In genomic region chr12:35192426-35192769, GRCm38 (mm10) we compare ENCODE assay signal across 9 mouse cellular contexts.
DNase-seq lines count a peak whose midpoint lies in the region; ATAC-seq and TF ChIP-seq lines count a peak whose summit lies in the region.
"Had no signal": no experiment of that assay in that cellular context is flagged by ENCODE, and none has a peak within 500 bp of the region (broad histone marks: within the 10 kb centered on the region; RNA-seq: fewer than 3 reads in every experiment).

No protein-coding gene starts in this region.

- H3K4me1 ChIP-seq in heart, postnatal 0 days (ENCODE audit: control insufficient read depth, insufficient read depth): 0 out of 2 replicates have a peak, but pooled peaks cover 3% of the 10 kb centered on the region
- H3K4me1 ChIP-seq in embryonic facial prominence, embryonic 14.5 days (ENCODE audit: control insufficient read depth, insufficient read depth, low read length): peaks cover 2% of the 10 kb centered on the region; the same call in 1 of the 2 replicates
- H3K4me1 ChIP-seq in intestine, embryonic 15.5 days (replicated peaks): no peaks in the 10 kb centered on the region
- no peaks in the 10 kb centered on the region for H3K4me1 ChIP-seq in neural tube, embryonic 12.5 days

- H3K9me3 ChIP-seq in heart, postnatal 0 days (replicated peaks; ENCODE audit: control insufficient read depth, low read length): no peaks in the 10 kb centered on the region
- no peaks in the 10 kb centered on the region for H3K9me3 ChIP-seq in embryonic facial prominence, embryonic 14.5 days (ENCODE audit: control insufficient read depth, low read length)
- H3K9me3 ChIP-seq in intestine, embryonic 15.5 days: no peaks in the 10 kb centered on the region
- no peaks in the 10 kb centered on the region for H3K9me3 ChIP-seq in neural tube, embryonic 12.5 days

- TF ChIP-seq EP300 in heart, postnatal 0 days (IDR thresholded peaks at IDR 0.05; ENCODE audit: low read depth): no peak

- no peak for TF ChIP-seq CTCF in heart, postnatal 0 days (IDR thresholded peaks at IDR 0.05; ENCODE audit: low read depth)
- no peak for TF ChIP-seq CTCF in left cerebral cortex, adult 2 months (IDR thresholded peaks at IDR 0.05)

- ATAC-seq in heart, postnatal 0 days (ENCODE audit: insufficient read depth, low read depth): no peak
- ATAC-seq in embryonic facial prominence, embryonic 14.5 days (ENCODE audit: low read depth): peak; percentile 68; the same call in 1 of the 2 replicates
- ATAC-seq in intestine, embryonic 15.5 days: peak; percentile 31; the same call in 1 of the 2 replicates
- ATAC-seq in neural tube, embryonic 12.5 days (ENCODE audit: low FRiP score, low read depth): peak; percentile 77
- no peak for ATAC-seq in inflammation-experienced regulatory T-cells, adult 6 months

- intact Hi-C loops in heart, postnatal 10 days (cut with DNase I): loop anchor here (5.0 kb wide), 1 partner anchor 1805 kb away; no protein-coding TSS in a partner anchor
- intact Hi-C loops in left cerebral cortex, adult 2 months (cut with DNase I): loop anchor here (5.0 kb wide), 1 partner anchor 1805 kb away; no protein-coding TSS in a partner anchor

- DNase-seq in heart, postnatal 0 days (ENCODE audit: low spot score): no peak
- DNase-seq in heart, postnatal 10 days: no peak
- DNase-seq in embryonic facial prominence, embryonic 14.5 days (ENCODE audit: low spot score): no peak
- DNase-seq in embryo, embryonic 10 days (ENCODE audit: low spot score): no peak
- DNase-seq in left cerebral cortex, adult 2 months (ENCODE audit: extremely low spot score in 1 of 2, low spot score in 2 of 2): no peak

- H3K4me2 ChIP-seq in heart, postnatal 0 days (ENCODE audit: low read depth, low read length): peak overlapping the region; percentile 36
- H3K4me2 ChIP-seq in embryonic facial prominence, embryonic 14.5 days (ENCODE audit: low read depth, low read length): peak overlapping the region; percentile 51
- peak overlapping the region; percentile 42 for H3K4me2 ChIP-seq in intestine, embryonic 15.5 days (replicated peaks)
- H3K4me2 ChIP-seq in neural tube, embryonic 12.5 days (replicated peaks): peak overlapping the region; percentile 56

- H3K27me3 ChIP-seq in heart, postnatal 0 days (ENCODE audit: control insufficient read depth, insufficient read depth, low read length): no peaks in the 10 kb centered on the region
- no peaks in the 10 kb centered on the region for H3K27me3 ChIP-seq in embryonic facial prominence, embryonic 14.5 days (replicated peaks; ENCODE audit: control insufficient read depth, insufficient read depth, low read length)
- H3K27me3 ChIP-seq in intestine, embryonic 15.5 days (replicated peaks): no peaks in the 10 kb centered on the region
- no peaks in the 10 kb centered on the region for H3K27me3 ChIP-seq in neural tube, embryonic 12.5 days (replicated peaks)

- peak overlapping the region; percentile 20; the same call in 1 of the 2 replicates for H3K4me3 ChIP-seq in heart, postnatal 0 days (ENCODE audit: low read depth, low read length)
- no peak overlapping the region for H3K4me3 ChIP-seq in embryonic facial prominence, embryonic 14.5 days (ENCODE audit: low read depth, low read length)
- H3K4me3 ChIP-seq in intestine, embryonic 15.5 days (replicated peaks): no peak overlapping the region
- no peak overlapping the region for H3K4me3 ChIP-seq in neural tube, embryonic 12.5 days
- no peak overlapping the region for H3K4me3 ChIP-seq in left cerebral cortex, adult 2 months
- H3K4me3 ChIP-seq: erythroblast, embryonic 14.5 days had no signal

- H3K27ac ChIP-seq in heart, postnatal 0 days (ENCODE audit: low read depth): no peak overlapping the region
- no peak overlapping the region for H3K27ac ChIP-seq in embryonic facial prominence, embryonic 14.5 days (replicated peaks; ENCODE audit: low read depth, low read length)
- no peak overlapping the region for H3K27ac ChIP-seq in intestine, embryonic 15.5 days
- H3K27ac ChIP-seq in neural tube, embryonic 12.5 days: no peak overlapping the region
- H3K27ac ChIP-seq in left cerebral cortex, adult 2 months: no peak overlapping the region

- H3K9ac ChIP-seq in heart, postnatal 0 days (replicated peaks; ENCODE audit: low read depth, low read length): no peak overlapping the region
- H3K9ac ChIP-seq in embryonic facial prominence, embryonic 14.5 days (ENCODE audit: low read depth, low read length): peak overlapping the region; percentile 45; the same call in 1 of the 2 replicates
- no peak overlapping the region for H3K9ac ChIP-seq in intestine, embryonic 15.5 days
- H3K9ac ChIP-seq in neural tube, embryonic 12.5 days: no peak overlapping the region

- H3K36me3 ChIP-seq in heart, postnatal 0 days (replicated peaks; ENCODE audit: control insufficient read depth, insufficient read depth, low read length): no peaks in the 10 kb centered on the region
- H3K36me3 ChIP-seq in embryonic facial prominence, embryonic 14.5 days (ENCODE audit: control insufficient read depth, insufficient read depth, low read length): no peaks in the 10 kb centered on the region
- no peaks in the 10 kb centered on the region for H3K36me3 ChIP-seq in intestine, embryonic 15.5 days
- no peaks in the 10 kb centered on the region for H3K36me3 ChIP-seq in neural tube, embryonic 12.5 days

- WGBS in heart, postnatal 0 days: 18% methylated on average over 2 of the region's 2 CpGs
- 14% methylated on average over 2 of the region's 2 CpGs for WGBS in embryonic facial prominence, embryonic 14.5 days
- 21% methylated on average over 2 of the region's 2 CpGs for WGBS in intestine, embryonic 15.5 days
- WGBS in neural tube, embryonic 12.5 days: 21% methylated on average over 2 of the region's 2 CpGs

Comparison
In these comparisons a context has a peak if more than half of its experiments do, and no peak if none do; other contexts are left out.
1. ATAC-seq: peak in embryonic facial prominence, embryonic 14.5 days (single experiment), intestine, embryonic 15.5 days (single experiment) and neural tube, embryonic 12.5 days (single experiment); none in heart, postnatal 0 days (single experiment) and inflammation-experienced regulatory T-cells, adult 6 months (single experiment).
2. Peak in every context shown above with its lines, with median percentiles within 50 percentile points of each other: H3K4me2 ChIP-seq.